Mouse (Mus musculus) kidney, adult 2 months (tissue): ENCODE data around the gene Tarsl2.

Source experiments
- CTCF ChIP-seq: fragments of 200-500 bp; conservative IDR thresholded peaks from 2 replicates; pipeline ENCODE4 v1.5.1; 2011; ENCODE audit warnings: low read depth, mild to moderate bottlenecking, control low read depth, low read length, moderate library complexity, mixed read lengths; ENCODE audit not compliant: insufficient read depth, insufficient read length
- POLR2A ChIP-seq: fragments of 200-500 bp; IDR thresholded peaks from one replicate; pipeline ENCODE4 v1.6.1; 2011; ENCODE audit warnings: low read depth, low read length, control low read depth

GRCm38 (mm10) chr7:65618751-65619150, 25.9 kb upstream of the Tarsl2 start:
- TF ChIP-seq CTCF (no peak), POLR2A (no peak)
